Mouse (Mus musculus) embryo, embryonic 10 days (tissue): Measurements from ENCODE around the gene Rab3d.
"Not testable (repeated sequence)": the region's sequence is repeated elsewhere in the genome, so short reads cannot be mapped to it uniquely, and the experiment has no call there.

Experiments
- DNase-seq: peaks from one replicate; pipeline ENCODE4 v3.0.0-alpha.2; 2015; ENCODE audit warnings: low spot score

Gene Rab3d

GRCm38 (mm10) chr9:21909474-21910223 lies 8.3 kb downstream of the Rab3d start:
- no peak for DNase-seq

DNA sequence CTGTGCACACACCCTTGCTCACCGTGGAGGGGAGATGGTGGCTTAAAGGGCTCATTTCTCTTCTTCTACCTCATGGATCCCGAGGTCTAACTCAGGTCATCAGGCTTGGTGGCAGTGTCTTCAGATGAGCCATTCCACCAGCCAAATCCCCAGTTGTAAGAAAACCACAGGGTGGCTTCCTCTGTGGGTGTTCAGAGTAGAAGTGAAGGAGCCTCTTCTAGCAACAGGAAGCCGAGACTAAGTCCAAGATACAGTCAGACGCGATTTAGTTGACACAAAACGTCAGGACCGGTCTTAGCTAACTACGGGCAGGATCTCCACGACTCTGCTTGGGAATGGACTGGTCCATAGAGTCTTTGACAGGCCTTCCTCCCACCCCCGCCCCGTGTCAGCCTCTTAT lies 9.8 kb downstream of the Rab3d start:
- no peak for DNase-seq

DNA sequence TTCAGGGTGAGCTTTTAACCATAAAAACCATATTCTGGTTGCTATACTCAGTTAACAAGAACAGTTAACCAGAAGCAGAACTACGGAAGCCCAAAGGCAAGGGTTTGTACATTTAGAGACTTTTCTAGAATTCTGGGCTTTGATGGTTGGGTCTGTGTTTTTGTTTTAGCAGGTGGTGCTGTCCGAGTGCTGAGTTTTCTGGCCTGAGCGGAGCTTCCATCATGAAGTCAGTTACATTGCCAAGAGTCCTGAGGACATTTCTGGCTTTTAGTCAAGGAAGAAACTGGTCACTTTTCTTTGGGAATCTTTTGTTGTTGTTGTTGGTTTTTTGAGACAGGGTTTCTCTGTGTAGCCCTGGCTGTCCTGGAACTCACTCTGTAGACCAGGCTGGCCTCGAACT lies 14.0 kb downstream of the Rab3d start:
- DNase-seq = no peak

DNA sequence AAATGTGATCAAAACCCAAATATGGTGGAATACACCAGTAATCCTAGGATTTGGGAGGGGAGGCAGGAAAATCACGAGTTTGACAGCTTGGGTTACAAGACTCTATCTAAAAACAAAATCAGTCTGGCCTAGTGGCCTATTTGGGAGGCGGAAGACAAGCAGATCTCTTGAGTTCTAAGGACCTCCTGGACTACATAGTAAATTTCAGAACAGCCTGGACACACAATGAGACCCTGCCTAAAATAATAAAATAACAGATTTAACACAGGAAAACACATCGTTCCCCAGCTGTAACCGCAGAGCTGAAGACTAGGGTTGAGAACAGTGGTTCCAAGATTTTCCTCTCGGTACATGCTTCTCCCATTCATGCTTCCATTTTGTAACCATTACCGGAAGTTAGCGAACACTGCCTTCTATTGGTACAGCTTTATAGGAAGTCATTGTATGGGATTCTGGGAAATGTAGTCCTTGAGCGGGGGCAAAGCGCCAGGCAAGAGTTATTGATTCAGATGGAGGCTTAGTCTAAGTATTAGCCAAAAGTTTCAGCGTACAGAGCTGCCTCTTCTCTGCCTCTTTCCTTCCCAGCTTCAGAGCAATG lies 16.7 kb downstream of the Rab3d start:
- DNase-seq = peak; percentile 91

DNA sequence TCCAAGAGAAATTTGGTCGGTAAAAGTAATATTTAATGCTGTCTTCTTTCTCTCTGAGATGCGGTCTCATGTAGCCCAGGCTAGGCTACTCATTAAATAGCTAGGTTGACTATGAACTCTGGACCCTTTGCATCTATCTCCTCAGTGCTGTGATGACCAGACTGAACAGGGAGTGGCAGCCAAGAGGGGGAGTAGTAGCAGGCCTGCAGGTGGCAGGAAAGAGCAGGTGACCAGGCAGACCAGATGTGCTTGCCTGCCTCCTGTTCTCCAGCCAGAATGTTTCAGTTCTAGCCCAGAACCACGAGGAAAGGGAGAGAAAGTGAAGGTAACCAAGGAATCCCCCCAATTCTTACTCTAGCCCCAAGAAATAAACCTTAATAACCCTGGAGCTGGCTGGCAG lies 28.8 kb downstream of the Rab3d start:
- DNase-seq = no peak

GRCm38 (mm10) chr9:21876601-21877000 lies 41.4 kb downstream of the Rab3d start:
- DNase-seq = no peak

DNA sequence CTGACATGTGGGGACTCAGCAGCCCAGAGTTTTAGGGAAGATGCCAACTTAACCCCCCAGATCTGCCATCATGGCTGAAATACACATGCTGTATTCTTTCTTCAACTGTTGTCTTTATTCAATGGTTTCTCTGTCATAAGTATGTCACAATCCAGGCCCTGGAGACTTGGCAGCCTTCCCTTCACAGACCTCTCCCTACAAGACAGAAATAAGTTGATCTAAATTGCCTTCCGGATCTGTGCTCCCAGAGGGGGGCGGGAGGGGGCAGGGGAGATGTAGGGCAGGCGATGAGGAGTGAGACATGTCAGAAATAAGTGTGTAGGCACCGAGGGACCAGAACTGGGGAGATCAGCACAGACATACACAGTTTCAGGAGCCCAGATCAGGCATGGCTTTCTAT lies 45.8 kb downstream of the Rab3d start:
- no peak for DNase-seq

DNA sequence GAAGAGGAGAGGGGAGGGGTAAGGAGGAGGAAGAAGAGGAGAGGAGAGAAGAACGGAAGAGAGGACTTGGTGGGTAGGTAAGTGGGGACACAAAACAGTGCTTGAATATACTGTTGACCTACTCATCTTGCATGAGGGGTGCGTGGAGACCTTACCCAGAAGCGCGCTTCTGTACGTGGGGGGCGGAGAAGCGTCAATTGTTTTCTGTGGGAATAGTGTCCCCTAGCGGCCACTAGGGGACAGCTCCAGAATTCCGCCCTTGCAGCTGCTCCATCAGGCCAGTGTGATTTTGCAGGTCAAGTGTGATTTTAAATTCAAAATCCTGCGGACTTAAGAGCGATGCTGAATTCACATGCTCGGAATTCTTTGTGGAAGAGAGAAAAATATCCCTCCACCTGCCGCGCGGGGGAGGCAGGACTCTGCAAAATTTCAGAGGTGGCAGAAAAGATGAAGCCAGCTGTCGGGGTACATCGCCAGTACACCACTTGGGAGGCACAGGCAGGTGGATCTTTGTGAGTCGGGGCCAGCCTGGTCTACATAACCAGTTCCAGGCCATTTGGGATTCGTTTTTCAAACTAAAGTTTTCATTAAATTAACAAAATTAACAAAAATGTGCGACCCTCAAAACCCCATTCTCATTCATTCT lies 47.0 kb downstream of the Rab3d start:
- peak; percentile 68 for DNase-seq

DNA sequence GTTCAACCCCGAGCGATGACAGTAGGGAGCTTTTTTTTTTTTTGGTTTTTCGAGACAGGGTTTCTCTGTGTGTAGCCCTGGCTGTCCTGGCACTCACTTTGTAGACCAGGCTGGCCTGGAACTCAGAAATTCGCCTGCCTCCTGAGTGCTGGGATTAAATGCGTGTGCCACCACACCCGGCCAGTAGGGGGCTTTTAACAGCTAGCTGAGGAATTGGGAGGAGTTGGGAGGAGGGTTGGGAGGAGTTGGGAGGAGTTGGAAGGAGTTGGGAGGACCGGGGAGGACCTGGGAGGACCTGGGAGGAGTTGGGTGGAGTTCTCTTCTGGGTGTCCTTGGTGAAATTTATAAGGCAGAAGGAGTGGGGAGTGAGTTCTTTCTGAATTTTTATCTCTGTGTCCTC lies 48.7 kb downstream of the Rab3d start:
- not testable (repeated sequence) for DNase-seq

GRCm38 (mm10) chr9:21867726-21868125 lies 50.3 kb downstream of the Rab3d start:
- no peak for DNase-seq

GRCm38 (mm10) chr9:21866641-21867040 lies 51.4 kb downstream of the Rab3d start:
- DNase-seq = peak; percentile 31

GRCm38 (mm10) chr9:21865673-21866398 lies 52.2 kb downstream of the Rab3d start:
- no peak for DNase-seq

- no peak for DNase-seq
Measured at GRCm38 (mm10) chr9:21862181-21862580, 55.8 kb downstream of the Rab3d start.

GRCm38 (mm10) chr9:21860349-21860748 lies 57.6 kb downstream of the Rab3d start:
- not testable (repeated sequence) for DNase-seq

- DNase-seq = no peak
Measured at GRCm38 (mm10) chr9:21859606-21860005, 58.4 kb downstream of the Rab3d start.

GRCm38 (mm10) chr9:21858084-21858483 lies 59.9 kb downstream of the Rab3d start:
- DNase-seq = peak; percentile 42

- no peak for DNase-seq
Measured at GRCm38 (mm10) chr9:21857501-21857900, 60.5 kb downstream of the Rab3d start.
